Mouse (Mus musculus) megakaryocyte, embryonic 14.5 days (primary cell): Measurements from ENCODE around the gene Lyz2. TPM values are rescaled to one million over a fixed set of nuclear protein-coding genes. Genes with fewer than 3 reads are reported as not detected.
A peak's percentile ranks its signal among the peaks of the same experiment; 100 is the strongest.
"Not testable (repeated sequence)": the region's sequence is repeated elsewhere in the genome, so short reads cannot be mapped to it uniquely, and the experiment has no call there.

Experiments
- H3K27me3 ChIP-seq: replicated peaks from 2 replicates; pipeline ENCODE3; 2012; ENCODE audit warnings: inconsistent platforms
- H3K36me3 ChIP-seq: replicated peaks from 2 replicates; pipeline ENCODE3; 2012; ENCODE audit warnings: low read length, inconsistent platforms, mixed read lengths
- H3K4me1 ChIP-seq: 2 replicates; pipeline ENCODE4 v1.6.1; 2012; ENCODE audit warnings: inconsistent platforms
- H3K4me3 ChIP-seq: replicated peaks from 2 replicates; pipeline ENCODE3; 2012; ENCODE audit warnings: moderate library complexity, mild to moderate bottlenecking, inconsistent platforms
- H3K9me3 ChIP-seq: 2 replicates; pipeline ENCODE4 v1.6.1; 2012; ENCODE audit warnings: inconsistent platforms
- FLI1 ChIP-seq: IDR thresholded peaks from 2 replicates; pipeline ENCODE4 v1.6.1; 2012; ENCODE audit warnings: low read length, inconsistent platforms, mixed read lengths
- GATA1 ChIP-seq: IDR thresholded peaks from 3 replicates; pipeline ENCODE4 v1.6.1; 2012; ENCODE audit warnings: mixed read lengths, low read length, inconsistent platforms, borderline replicate concordance
- polyA plus RNA-seq: library from polyadenylated mRNA; stranded (reverse); fragments of >175 nt; gene quantifications from 2 replicates; pipeline ENCODE4 v1.2.3, GENCODE M21; 2012; ENCODE audit warnings: low replicate concordance; ENCODE audit not compliant: insufficient read depth

The Lyz2 gene
- polyA plus RNA-seq, 1 experiment, result 101 TPM

DNA sequence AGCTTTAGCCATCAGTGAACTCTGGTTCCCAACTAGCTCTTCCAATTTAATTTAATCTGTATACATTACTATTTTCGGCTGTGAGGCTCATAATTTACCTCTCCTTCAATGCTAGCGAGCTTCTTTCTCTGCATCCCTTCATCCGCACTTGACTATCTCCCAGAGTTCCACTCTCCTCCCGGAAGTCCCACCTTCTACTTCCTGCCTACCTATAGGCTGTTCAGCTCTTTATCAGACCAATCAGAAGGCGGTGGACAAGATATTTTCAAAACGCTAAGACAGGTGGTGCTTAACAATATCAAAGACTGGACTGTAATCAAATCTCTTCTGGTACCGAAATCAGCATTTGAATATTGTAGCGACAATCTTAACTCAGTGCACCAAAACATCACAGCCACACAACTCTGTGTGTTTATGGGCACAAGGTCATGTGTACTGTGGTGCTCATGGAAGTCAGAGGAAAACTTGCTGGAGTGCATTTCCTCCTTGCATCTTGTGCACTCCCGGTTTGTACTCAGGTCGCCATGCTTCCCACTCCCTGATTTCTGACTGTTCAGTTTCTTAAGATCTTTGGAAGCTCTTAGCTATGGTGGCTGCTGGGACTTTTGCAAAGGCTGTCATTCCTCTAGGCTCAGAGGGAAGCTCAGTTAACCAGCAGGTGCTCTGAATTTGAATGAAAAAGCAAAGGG, 6.3 kb downstream of the Lyz2 start:
- no peaks in the 10 kb centered on the region for H3K9me3 ChIP-seq
- H3K27me3 ChIP-seq, result no peaks in the 10 kb centered on the region
- peaks cover 26% of the 10 kb centered on the region for H3K36me3 ChIP-seq
- no peak for TF ChIP-seq FLI1
- TF ChIP-seq GATA1, result no peak
- no peak overlapping the region for H3K4me3 ChIP-seq
- H3K4me1 ChIP-seq, result peaks cover 58% of the 10 kb centered on the region

GRCm38 (mm10) chr10:117274645-117275044, 7.5 kb downstream of the Lyz2 start:
- H3K9me3 ChIP-seq, H3K4me3 ChIP-seq, H3K27me3 ChIP-seq: not testable (repeated sequence)
- peaks cover 48% of the 10 kb centered on the region for H3K4me1 ChIP-seq
- H3K36me3 ChIP-seq, result peaks cover 17% of the 10 kb centered on the region

DNA sequence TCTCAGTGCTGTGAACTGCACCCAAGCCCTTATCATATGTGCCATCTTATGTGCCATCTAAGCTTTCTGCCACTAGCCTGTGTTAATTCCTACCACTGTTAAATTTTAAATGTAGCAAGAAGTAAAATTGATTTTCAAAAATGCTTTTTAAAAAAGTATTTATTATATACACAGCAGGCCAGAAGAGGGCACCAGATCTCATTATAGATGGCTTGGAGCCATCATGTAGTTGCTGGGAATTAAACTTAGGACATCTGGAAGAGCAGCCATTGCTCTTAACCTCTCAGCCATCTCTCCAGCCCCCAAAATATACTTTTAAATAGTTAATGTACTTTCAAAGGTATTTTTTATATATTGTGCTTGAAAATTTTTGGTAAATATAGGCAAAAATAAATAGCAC, 10.1 kb downstream of the Lyz2 start:
- Histone ChIP-seq H3K4me1 (peaks cover 38% of the 10 kb centered on the region), H3K4me3 (no peak overlapping the region), H3K27me3 (no peaks in the 10 kb centered on the region), H3K36me3 (no peaks in the 10 kb centered on the region), H3K9me3 (no peaks in the 10 kb centered on the region)
- no peak for TF ChIP-seq FLI1
- TF ChIP-seq GATA1, result no peak

DNA sequence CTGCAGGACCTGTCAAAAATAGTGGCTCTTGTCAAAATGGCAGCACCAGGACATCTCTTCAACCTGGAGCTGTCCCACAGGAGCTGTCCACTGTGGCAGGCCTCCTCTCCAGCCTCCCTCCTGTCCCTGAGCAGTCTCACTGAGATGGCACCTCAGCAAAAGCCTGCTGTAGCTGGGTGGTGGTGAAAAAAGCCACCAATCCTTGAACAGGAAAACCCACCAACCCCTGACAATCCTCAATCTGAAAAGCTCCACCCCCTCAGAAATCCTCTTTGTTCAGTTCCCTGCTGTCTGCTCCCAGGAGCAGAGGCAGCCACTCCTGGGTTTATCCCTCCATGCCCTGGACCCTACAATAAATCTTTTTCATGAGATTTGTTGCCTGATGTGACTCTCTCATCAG, 22.3 kb downstream of the Lyz2 start:
- Histone ChIP-seq H3K4me1 (no peaks in the 10 kb centered on the region), H3K36me3 (no peaks in the 10 kb centered on the region)
- TF ChIP-seq FLI1 (no peak), GATA1 (no peak)

DNA sequence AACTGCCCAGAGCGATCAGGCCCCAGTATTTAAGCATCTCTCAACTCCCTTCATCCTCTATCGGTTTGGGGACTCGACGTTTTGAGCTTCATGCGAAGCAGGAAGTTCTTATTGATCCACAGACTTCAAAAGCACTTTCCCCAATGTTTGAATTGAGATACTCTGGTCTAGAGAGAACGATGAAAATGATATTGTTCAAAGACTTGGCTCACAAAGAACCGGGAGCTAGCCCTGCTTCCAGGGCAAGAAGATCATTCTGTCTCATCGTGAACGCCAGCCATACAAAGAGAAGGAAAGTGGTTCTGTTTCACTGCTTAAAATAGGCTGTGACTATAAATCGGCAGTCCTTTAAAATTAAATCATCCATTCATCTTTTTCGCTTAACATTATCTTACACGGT, 43.5 kb downstream of the Lyz2 start, which contains the start of gene 9530003J23Rik:
Gene 9530003J23Rik, minus strand, starts transcription at position 101 of the 400 bp plus-strand sequence.
- Histone ChIP-seq H3K36me3 (no peaks in the 10 kb centered on the region), H3K4me3 (no peak within 1 kb of the TSS), H3K9me3 (peaks cover 10% of the 10 kb centered on the region; the same call in 1 of the 2 replicates), H3K27me3 (peaks cover 16% of the 10 kb centered on the region), H3K4me1 (no peaks in the 10 kb centered on the region)
- TF ChIP-seq FLI1, result no peak
- TF ChIP-seq GATA1, result no peak

More for the DNA sequence above, 22.3 kb downstream of the Lyz2 start:
- peaks cover 21% of the 10 kb centered on the region for H3K9me3 ChIP-seq
- peaks cover 5% of the 10 kb centered on the region for H3K27me3 ChIP-seq
- H3K4me3 ChIP-seq, result no peak overlapping the region

- peaks cover 17% of the 10 kb centered on the region for H3K27me3 ChIP-seq
- H3K4me1 ChIP-seq, result no peaks in the 10 kb centered on the region
- TF ChIP-seq FLI1 (no peak), GATA1 (no peak)
- no peak overlapping the region for H3K4me3 ChIP-seq
- peaks cover 10% of the 10 kb centered on the region; the same call in 1 of the 2 replicates for H3K9me3 ChIP-seq
- no peaks in the 10 kb centered on the region for H3K36me3 ChIP-seq
Observed at GRCm38 (mm10) chr10:117235866-117236265, 46.3 kb downstream of the Lyz2 start.

DNA sequence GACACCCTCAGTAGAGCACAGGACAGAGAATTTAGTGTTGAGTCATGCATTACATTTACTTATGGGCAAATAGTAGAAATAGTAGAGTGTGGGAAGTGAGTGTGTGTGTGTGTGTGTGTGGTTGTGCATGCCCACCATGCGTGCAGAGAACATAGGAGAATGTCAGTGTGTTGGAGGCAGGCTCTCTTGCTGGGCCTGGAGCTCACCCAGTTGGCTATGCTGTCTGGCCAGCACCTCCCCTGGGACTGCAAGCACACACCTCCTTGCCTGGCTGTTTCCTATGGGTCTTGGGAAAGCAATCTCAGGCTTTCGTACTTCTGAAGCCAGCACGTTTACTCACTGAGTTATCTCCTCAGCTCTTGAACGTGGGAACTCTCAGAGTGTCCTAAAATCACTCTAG, 47.3 kb downstream of the Lyz2 start:
- TF ChIP-seq FLI1, result no peak
- TF ChIP-seq GATA1, result no peak
- H3K36me3 ChIP-seq, result no peaks in the 10 kb centered on the region
- H3K9me3 ChIP-seq, result peaks cover 9% of the 10 kb centered on the region; the same call in 1 of the 2 replicates

DNA sequence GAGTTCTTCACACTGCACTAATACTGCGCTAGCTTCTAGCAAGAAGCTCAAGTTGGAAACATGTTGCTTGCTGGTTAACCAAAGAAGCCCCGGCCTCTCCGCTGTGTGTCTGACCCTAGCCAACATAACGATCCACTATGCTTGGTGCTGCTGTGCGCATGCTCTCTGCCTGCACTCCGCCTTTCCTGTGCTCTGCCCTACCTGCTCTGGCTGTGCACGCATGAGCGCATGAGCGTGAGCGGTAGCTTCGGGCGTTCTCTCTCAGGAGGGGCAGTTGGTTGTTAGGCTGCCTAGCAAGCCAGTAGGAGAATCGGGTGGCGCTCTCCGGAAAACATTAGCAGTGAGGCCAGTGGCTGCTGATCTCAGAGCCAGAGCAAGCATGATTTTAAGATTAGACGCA, 52.3 kb downstream of the Lyz2 start:
- Histone ChIP-seq H3K9me3 (no peaks in the 10 kb centered on the region), H3K4me3 (peak overlapping the region; percentile 23), H3K27me3 (peaks cover 13% of the 10 kb centered on the region), H3K36me3 (no peaks in the 10 kb centered on the region), H3K4me1 (peaks cover 12% of the 10 kb centered on the region; the same call in 1 of the 2 replicates)
- TF ChIP-seq GATA1 (no peak), FLI1 (no peak)

More for the DNA sequence above, 47.3 kb downstream of the Lyz2 start:
- peaks cover 23% of the 10 kb centered on the region for H3K27me3 ChIP-seq
- no peaks in the 10 kb centered on the region for H3K4me1 ChIP-seq
- no peak overlapping the region for H3K4me3 ChIP-seq

Other genes with a start within 250 kb of the Lyz2 start
- gene Lrrc10, start 237.0 kb downstream of the Lyz2 start, polyA plus RNA-seq, result not detected in 2 replicates
- gene Cct2, start 218.5 kb downstream of the Lyz2 start, polyA plus RNA-seq, result 3.6 and 19.1 TPM in 2 replicates
- 0.75 and 1.5 TPM in 2 replicates for gene Frs2, start 133.8 kb downstream of the Lyz2 start, polyA plus RNA-seq
- gene Yeats4, start 57.8 kb downstream of the Lyz2 start, polyA plus RNA-seq, result 92.2 and 109 TPM in 2 replicates
- not detected in 2 replicates for gene 9530003J23Rik, start 43.6 kb downstream of the Lyz2 start, polyA plus RNA-seq
- gene Lyz1, start 10.5 kb upstream of the Lyz2 start, polyA plus RNA-seq, result not detected in 2 replicates
- gene Cpsf6, start 97.7 kb upstream of the Lyz2 start, polyA plus RNA-seq, result 77.6 and 434 TPM in 2 replicates